24 mouse cellular contexts compared by ENCODE assay signal in the genomic region with DNA sequence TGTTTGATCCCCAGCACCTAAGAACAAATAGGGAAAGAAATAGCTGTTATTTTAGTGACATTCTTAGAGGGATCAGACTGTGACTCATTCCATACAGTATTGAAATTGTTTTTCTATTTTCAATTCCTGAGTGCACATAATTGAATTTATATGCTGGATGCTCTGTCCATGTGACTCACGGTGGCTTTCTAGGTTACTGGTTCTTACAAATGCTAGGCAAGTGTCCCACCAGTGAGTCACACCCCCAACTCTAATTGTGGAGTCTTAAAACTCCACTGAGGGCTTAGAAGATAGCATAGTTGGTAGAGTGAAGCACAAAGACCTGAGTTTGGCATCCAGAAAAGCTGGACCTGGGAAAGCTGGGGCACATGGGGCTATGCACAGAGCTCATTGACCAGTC. TPM values are rescaled to one million over a fixed set of nuclear protein-coding genes. Genes with fewer than 3 reads are reported as not detected.
DNase-seq lines count a peak whose midpoint lies in the region; ATAC-seq and TF ChIP-seq lines count a peak whose summit lies in the region.
"Had no signal": no experiment of that assay in that cellular context is flagged by ENCODE, and none has a peak within 500 bp of the region (broad histone marks: within the 10 kb centered on the region; RNA-seq: fewer than 3 reads in every experiment).

No protein-coding gene starts in this region.

- no peaks in the 10 kb centered on the region for H3K4me1 ChIP-seq in intestine, embryonic 15.5 days (replicated peaks)
- H3K4me1 ChIP-seq: embryonic facial prominence, embryonic 13.5 days; embryonic facial prominence, embryonic 15.5 days; forebrain, embryonic 13.5 days; forebrain, embryonic 15.5 days had no signal

- 89% methylated on average over 1 of the region's 1 CpGs for WGBS in intestine, embryonic 15.5 days

- no peak overlapping the region for H3ac ChIP-seq in C2C12 (ENCODE audit: control insufficient read depth, insufficient read length, low read depth)

- no peak overlapping the region for H3K4me2 ChIP-seq in intestine, embryonic 15.5 days (replicated peaks)
- H3K4me2 ChIP-seq: embryonic facial prominence, embryonic 13.5 days; embryonic facial prominence, embryonic 15.5 days; forebrain, embryonic 13.5 days; forebrain, embryonic 15.5 days had no signal

- peak; percentile 62 for DNase-seq in NIH3T3 (ENCODE audit: low read depth)
- DNase-seq in brain, adult 2 months (ENCODE audit: low read depth, low spot score) = peak; percentile 9
- DNase-seq in right cerebral cortex, postnatal 36 days (ENCODE audit: low spot score in 2 of 2) = no peak
- no peak for DNase-seq in cerebellum, postnatal 4 days (ENCODE audit: low spot score in 2 of 2)
- DNase-seq in right cerebral cortex, postnatal 10 days (ENCODE audit: low spot score in 2 of 2) = no peak
- DNase-seq: adrenal gland, adult 8-10 months; adrenal gland, postnatal 14 days; adrenal gland, postnatal 36 days; B cell, adult 2 months; cerebellum, adult 11-12 months; cerebellum, adult 2 months; cerebellum, adult 9-10 months; cerebellum, postnatal 10 days; cerebellum, postnatal 25 days; embryo, embryonic 11 days; forebrain, postnatal 0 days had no signal

- H3K9ac ChIP-seq in intestine, embryonic 15.5 days = no peak overlapping the region
- H3K9ac ChIP-seq: embryonic facial prominence, embryonic 13.5 days; embryonic facial prominence, embryonic 15.5 days; forebrain, embryonic 13.5 days; forebrain, embryonic 15.5 days; forebrain, postnatal 0 days had no signal

- H3K27ac ChIP-seq in intestine, embryonic 15.5 days = no peak overlapping the region
- H3K27ac ChIP-seq: embryonic facial prominence, embryonic 13.5 days; embryonic facial prominence, embryonic 15.5 days; forebrain, embryonic 13.5 days; forebrain, embryonic 15.5 days had no signal

- no peaks in the 10 kb centered on the region for H3K27me3 ChIP-seq in C2C12 (ENCODE audit: control insufficient read depth, insufficient read depth, insufficient read length)
- no peaks in the 10 kb centered on the region for H3K27me3 ChIP-seq in intestine, embryonic 15.5 days (replicated peaks)
- H3K27me3 ChIP-seq: embryonic facial prominence, embryonic 13.5 days; embryonic facial prominence, embryonic 15.5 days; forebrain, embryonic 13.5 days; forebrain, embryonic 15.5 days had no signal

- no peak for ATAC-seq in intestine, embryonic 15.5 days
- ATAC-seq: activated CD4-positive, CD25-positive, alpha-beta regulatory T cell, adult 4 months; forebrain, embryonic 13.5 days; forebrain, embryonic 15.5 days; forebrain, postnatal 0 days had no signal

- no peak for TF ChIP-seq CTCF in C2C12 (IDR thresholded peaks at IDR 0.05; ENCODE audit: control insufficient read depth, insufficient read depth, insufficient read length)

- H3K79me3 ChIP-seq in C2C12 (ENCODE audit: low read depth) = no peaks in the 10 kb centered on the region

- H3K4me3 ChIP-seq in C2C12 (ENCODE audit: insufficient read depth, poor library complexity, severe bottlenecking) = no peak overlapping the region
- no peak overlapping the region for H3K4me3 ChIP-seq in intestine, embryonic 15.5 days (replicated peaks)
- H3K4me3 ChIP-seq: embryonic facial prominence, embryonic 13.5 days; embryonic facial prominence, embryonic 15.5 days; forebrain, embryonic 13.5 days; forebrain, embryonic 15.5 days had no signal

- H3K36me3 ChIP-seq in C2C12 (ENCODE audit: control insufficient read depth, insufficient read depth) = no peaks in the 10 kb centered on the region
- H3K36me3 ChIP-seq in intestine, embryonic 15.5 days = no peaks in the 10 kb centered on the region
- H3K36me3 ChIP-seq: embryonic facial prominence, embryonic 13.5 days; embryonic facial prominence, embryonic 15.5 days; forebrain, embryonic 15.5 days had no signal

- no peaks in the 10 kb centered on the region for H3K9me3 ChIP-seq in intestine, embryonic 15.5 days
- H3K9me3 ChIP-seq: embryonic facial prominence, embryonic 13.5 days; embryonic facial prominence, embryonic 15.5 days; forebrain, embryonic 13.5 days; forebrain, embryonic 15.5 days had no signal

- H3K79me2 ChIP-seq in C2C12 (ENCODE audit: control insufficient read depth, insufficient read depth) = no peaks in the 10 kb centered on the region

TF ChIP-seq in C2C12, 6 proteins besides CTCF, POLR2A, EP300 and RAD21:
- TF ChIP-seq USF1 (IDR thresholded peaks at IDR 0.05; ENCODE audit: low read depth) = peak; percentile 38
- no peak for TF ChIP-seq MYOG (IDR thresholded peaks at IDR 0.05; ENCODE audit: control insufficient read depth, extremely low read depth, insufficient read length)

RNA-seq across cellular contexts. Expression of gene Trpv1, which starts 13.4 kb away (rescaled TPM):
- polyA plus RNA-seq in C2C12 (2012; fragmentation: generic; extraction: Trizol) = 0.01 TPM
- 0.10 TPM in 2 replicates for polyA plus RNA-seq in intestine, embryonic 15.5 days (2015; fragmentation: Nextera tagmentation; extraction: Ambion mirVana)
- polyA plus RNA-seq: activated CD4-positive, CD25-positive, alpha-beta regulatory T cell, adult 4 months; embryonic facial prominence, embryonic 13.5 days; forebrain, embryonic 11.5 days; forebrain, embryonic 13.5 days had no signal

RNA-seq across cellular contexts. Expression of gene Shpk, which starts 21.4 kb away (rescaled TPM):
- polyA plus RNA-seq in C2C12 (2012; fragmentation: generic; extraction: Trizol) = 0.28 TPM
- polyA plus RNA-seq in intestine, embryonic 15.5 days (2015; fragmentation: Nextera tagmentation; extraction: Ambion mirVana) = 6.2 and 8.1 TPM in 2 replicates

RNA-seq across cellular contexts. Expression of gene Ctns, which starts 21.8 kb away (rescaled TPM):
- polyA plus RNA-seq in C2C12 (2012; fragmentation: generic; extraction: Trizol) = 4.2 TPM
- 23.8 and 25.1 TPM in 2 replicates for polyA plus RNA-seq in intestine, embryonic 15.5 days (2015; fragmentation: Nextera tagmentation; extraction: Ambion mirVana)

RNA-seq across cellular contexts. Expression of gene Tax1bp3, which starts 43.8 kb away (rescaled TPM):
- polyA plus RNA-seq in C2C12 (2012; fragmentation: generic; extraction: Trizol) = 159 TPM
- polyA plus RNA-seq in intestine, embryonic 15.5 days (2015; fragmentation: Nextera tagmentation; extraction: Ambion mirVana) = 208 and 212 TPM in 2 replicates

RNA-seq across cellular contexts. Expression of gene Emc6, which starts 43.8 kb away (rescaled TPM):
- 71.6 TPM for polyA plus RNA-seq in C2C12 (2012; fragmentation: generic; extraction: Trizol)
- 118 and 126 TPM in 2 replicates for polyA plus RNA-seq in intestine, embryonic 15.5 days (2015; fragmentation: Nextera tagmentation; extraction: Ambion mirVana)

Comparison
In these comparisons a context has a peak if more than half of its experiments do, and no peak if none do; other contexts are left out.
1. DNase-seq: peak in NIH3T3 (single experiment) and brain, adult 2 months (single experiment); none in right cerebral cortex, postnatal 36 days (0 of 2), cerebellum, postnatal 4 days (0 of 2) and right cerebral cortex, postnatal 10 days (0 of 2).